Mouse (Mus musculus): ENCODE results near the gene Med12. TPM values are rescaled to one million over a fixed set of nuclear protein-coding genes. Genes with fewer than 3 reads are reported as not detected.

The Med12 gene
- total and polyA plus RNA-seq, 3 experiments: 20.2 to 76.3 (median 21.2) TPM

DNA sequence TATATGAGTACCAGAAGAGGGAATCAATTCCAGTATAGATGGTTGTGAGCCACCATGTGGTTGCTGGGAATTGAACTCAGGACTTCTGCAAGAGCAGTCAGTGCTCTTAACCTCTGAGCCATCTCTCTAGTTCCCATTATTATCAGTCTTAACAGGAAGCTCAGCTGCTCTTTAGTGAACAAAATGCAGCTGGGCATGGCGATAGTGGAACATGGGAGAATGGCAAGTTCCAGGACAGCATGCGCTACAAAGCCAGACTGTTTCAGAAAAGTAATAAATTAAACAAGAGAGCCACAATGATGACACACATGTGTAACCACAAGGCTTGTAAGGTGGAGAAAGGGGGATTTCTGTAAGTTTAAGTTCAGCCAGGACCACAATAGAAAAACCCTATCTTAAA is 71.6 kb downstream of the Med12 start:
- H3K9ac ChIP-seq (ENCODE audit: low read depth, low read length): no peak overlapping the region
- H3K27me3 ChIP-seq (ENCODE audit: control insufficient read depth, insufficient read depth, low read length): no peaks in the 10 kb centered on the region
- 83% methylated on average over 2 of the region's 2 CpGs for WGBS
- no peaks in the 10 kb centered on the region for H3K36me3 ChIP-seq (ENCODE audit: control insufficient read depth, insufficient read depth, low read length)
- no peak overlapping the region for H3K27ac ChIP-seq
- no peak for DNase-seq
- intact Hi-C loops (cut with DNase I): no loop called here
- no peaks in the 10 kb centered on the region for H3K79me2 ChIP-seq (replicated peaks; ENCODE audit: control insufficient read depth, insufficient read depth, low read length)
- no peaks in the 10 kb centered on the region for H3K4me1 ChIP-seq (ENCODE audit: control insufficient read depth, insufficient read depth, low read length)
- H3K4me3 ChIP-seq: no peak overlapping the region
- no peak for TF ChIP-seq CTCF (IDR thresholded peaks at IDR 0.05)
- no peak for TF ChIP-seq EP300 (IDR thresholded peaks at IDR 0.05; ENCODE audit: insufficient read depth, low read depth, low read length)
- TF ChIP-seq POLR2A (IDR thresholded peaks at IDR 0.05; ENCODE audit: insufficient read depth, low read depth, low read length): no peak

DNA sequence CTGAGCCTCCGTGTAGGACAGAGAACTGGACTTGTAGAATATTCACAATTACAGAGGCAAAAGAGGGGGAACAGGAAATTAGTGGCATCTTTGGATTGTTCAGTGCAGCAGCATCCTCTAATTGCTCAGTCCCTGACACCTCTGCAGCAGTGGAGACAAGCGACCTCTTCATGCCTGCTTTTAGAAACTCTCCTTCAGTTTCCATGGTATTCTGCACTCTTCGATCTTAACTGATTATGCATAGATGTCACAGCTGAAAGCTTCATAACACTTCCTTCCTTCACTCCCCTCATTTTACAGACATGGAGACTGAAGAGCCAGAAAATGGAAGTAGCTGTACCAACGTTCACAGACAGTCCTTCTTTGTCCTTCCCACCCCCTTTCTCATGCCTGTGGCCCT is 72.6 kb downstream of the Med12 start:
- Histone ChIP-seq H3K4me1 (ENCODE audit: control insufficient read depth, insufficient read depth, low read length) (no peaks in the 10 kb centered on the region), H3K27ac (no peak overlapping the region), H3K27me3 (ENCODE audit: control insufficient read depth, insufficient read depth, low read length) (no peaks in the 10 kb centered on the region), H3K36me3 (ENCODE audit: control insufficient read depth, insufficient read depth, low read length) (no peaks in the 10 kb centered on the region), H3K79me2 (replicated peaks; ENCODE audit: control insufficient read depth, insufficient read depth, low read length) (no peaks in the 10 kb centered on the region), H3K9ac (ENCODE audit: low read depth, low read length) (no peak overlapping the region), H3K4me3 (no peak overlapping the region)
- TF ChIP-seq EP300 (IDR thresholded peaks at IDR 0.05; ENCODE audit: insufficient read depth, low read depth, low read length) (no peak), POLR2A (IDR thresholded peaks at IDR 0.05; ENCODE audit: insufficient read depth, low read depth, low read length) (no peak), CTCF (IDR thresholded peaks at IDR 0.05) (no peak)
- WGBS: 33% methylated on average over 4 of the region's 4 CpGs
- intact Hi-C loops (cut with DNase I): no loop called here
- no peak for DNase-seq

Other genes starting within 250 kb of the Med12 start
- gene Tex11, start 214.4 kb upstream of the Med12 start, total RNA-seq (2021): under 1 TPM in 1 of 2 experiments, not detected in 1; 0.34 TPM
- 0.10 TPM in 1 of 2 replicates, not detected in the other for gene Tex11, start 214.4 kb upstream of the Med12 start, polyA plus RNA-seq (2012; rRNA removed)
- not detected for gene Slc7a3, start 188.0 kb upstream of the Med12 start, total RNA-seq (2021)
- gene Slc7a3, start 188.0 kb upstream of the Med12 start, polyA plus RNA-seq (2012; rRNA removed): 0.18 and 0.68 TPM in 2 replicates
- gene Snx12, start 51.5 kb upstream of the Med12 start, total RNA-seq (2021): 10 to 100 TPM; 36.0 to 37.3 TPM
- gene Snx12, start 51.5 kb upstream of the Med12 start, polyA plus RNA-seq (2012; rRNA removed): 16.6 and 22.3 TPM in 2 replicates
- 10 to 100 TPM; 57.7 to 65.2 TPM for gene Foxo4, start 19.5 kb upstream of the Med12 start, total RNA-seq (2021)
- gene Foxo4, start 19.5 kb upstream of the Med12 start, polyA plus RNA-seq (2012; rRNA removed): 39.4 and 49.8 TPM in 2 replicates
- not detected for gene Gm614, start 10.0 kb upstream of the Med12 start, total RNA-seq (2021)
- 0.41 TPM in 1 of 2 replicates, not detected in the other for gene Gm614, start 10.0 kb upstream of the Med12 start, polyA plus RNA-seq (2012; rRNA removed)
- 1 to 10 TPM; 7.9 to 9.8 TPM for gene Il2rg, start 5.8 kb upstream of the Med12 start, total RNA-seq (2021)
- gene Il2rg, start 5.8 kb upstream of the Med12 start, polyA plus RNA-seq (2012; rRNA removed): 15.8 and 19.2 TPM in 2 replicates
- under 1 TPM in 1 of 2 experiments, not detected in 1; 0.31 TPM for gene Gm20489, start 5.0 kb upstream of the Med12 start, total RNA-seq (2021)
- not detected in 2 replicates for gene Gm20489, start 5.0 kb upstream of the Med12 start, polyA plus RNA-seq (2012; rRNA removed)
- gene Nlgn3, start 25.1 kb downstream of the Med12 start, total RNA-seq (2021): 1 to 10 TPM in 1 of 2 experiments, under 1 TPM in 1; 0.42 to 1.0 TPM
- 0.20 and 1.1 TPM in 2 replicates for gene Nlgn3, start 25.1 kb downstream of the Med12 start, polyA plus RNA-seq (2012; rRNA removed)
- gene Gjb1, start 102.3 kb downstream of the Med12 start, total RNA-seq (2021): not detected
- 0.12 and 0.56 TPM in 2 replicates for gene Gjb1, start 102.3 kb downstream of the Med12 start, polyA plus RNA-seq (2012; rRNA removed)
- gene Zmym3, start 146.8 kb downstream of the Med12 start, total RNA-seq (2021): 10 to 100 TPM; 13.3 to 15.9 TPM
- 18.7 and 36.5 TPM in 2 replicates for gene Zmym3, start 146.8 kb downstream of the Med12 start, polyA plus RNA-seq (2012; rRNA removed)
- gene Nono, start 155.3 kb downstream of the Med12 start, total RNA-seq (2021): 10 to 100 TPM; 57.6 to 70.9 TPM
- 46.7 and 83.4 TPM in 2 replicates for gene Nono, start 155.3 kb downstream of the Med12 start, polyA plus RNA-seq (2012; rRNA removed)
- gene Itgb1bp2, start 175.1 kb downstream of the Med12 start, total RNA-seq (2021): 100 to 1,000 TPM; 157 to 183 TPM
- 194 and 335 TPM in 2 replicates for gene Itgb1bp2, start 175.1 kb downstream of the Med12 start, polyA plus RNA-seq (2012; rRNA removed)

Measured in heart, adult 2 months (tissue).